Mouse (Mus musculus): ENCODE results near the gene Zmat3.

DNA sequence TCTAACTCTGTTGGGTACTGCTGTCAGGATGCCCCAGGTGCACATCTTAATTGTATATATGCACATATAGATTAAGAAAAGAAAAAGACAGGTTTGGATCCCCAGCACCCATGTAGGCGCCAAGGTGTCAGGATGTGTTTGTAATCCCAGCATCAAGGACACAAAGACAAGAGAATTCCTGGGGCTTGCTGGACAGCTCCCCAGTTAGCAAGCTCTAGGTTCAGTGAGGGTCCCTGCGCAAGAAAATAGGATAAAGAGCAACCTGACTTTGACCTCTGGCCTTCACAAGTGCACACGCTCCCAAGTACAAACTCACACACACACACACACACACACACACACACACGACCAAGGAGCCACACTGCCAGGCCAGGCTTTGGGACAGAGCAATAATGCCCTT, 73.8 kb downstream of the Zmat3 start:
- TF ChIP-seq GATA1 (IDR thresholded peaks at IDR 0.05; ENCODE audit: borderline replicate concordance, low read length) (no peak), FLI1 (IDR thresholded peaks at IDR 0.05; ENCODE audit: low read length) (no peak)

Measured in megakaryocyte, embryonic 14.5 days (primary cell).